Comparison of ENCODE assay signal across 51 mouse cellular contexts in genomic region chr9:38591056-38591455, GRCm38 (mm10). TPM values are rescaled to one million over a fixed set of nuclear protein-coding genes. Genes with fewer than 3 reads are reported as not detected.
"Had no signal": no experiment of that assay in that cellular context is flagged by ENCODE, and none has a peak within 500 bp of the region (broad histone marks: within the 10 kb centered on the region; RNA-seq: fewer than 3 reads in every experiment).

No protein-coding gene starts in this region.

- DNase-seq: heart, postnatal 10 days; heart, postnatal 14 days; heart, postnatal 36 days; heart, postnatal 4 days; kidney, adult 11 months; kidney, adult 18-20 months; kidney, adult 2 months; kidney, adult 8-10 months; kidney, adult 9 months; kidney, postnatal 10 days; kidney, postnatal 14 days; kidney, postnatal 25 days; kidney, postnatal 36 days; kidney, postnatal 4 days; layer of hippocampus, adult 9-11 months; layer of hippocampus, postnatal 36 days had no signal

- H3K36me3 ChIP-seq: heart, embryonic 12.5 days; heart, embryonic 13.5 days; heart, embryonic 15.5 days; hindbrain, embryonic 10.5 days; hindbrain, embryonic 12.5 days; hindbrain, embryonic 13.5 days; hindbrain, embryonic 15.5 days; intestine, embryonic 15.5 days; kidney, embryonic 15.5 days had no signal

- ATAC-seq: hindbrain, embryonic 16.5 days; inflammation-experienced regulatory T-cells, adult 6 months; intestine, embryonic 15.5 days; intestine, embryonic 16.5 days; intestine, postnatal 0 days had no signal

- H3K27me3 ChIP-seq: heart, embryonic 12.5 days; heart, embryonic 13.5 days; heart, embryonic 15.5 days; hindbrain, embryonic 12.5 days; hindbrain, embryonic 13.5 days; hindbrain, embryonic 15.5 days; intestine, embryonic 15.5 days; kidney, embryonic 15.5 days had no signal

- H3K4me3 ChIP-seq: heart, embryonic 12.5 days; heart, embryonic 13.5 days; heart, embryonic 15.5 days; hindbrain, embryonic 10.5 days; hindbrain, embryonic 12.5 days; hindbrain, embryonic 13.5 days; hindbrain, embryonic 15.5 days; intestine, embryonic 15.5 days; kidney, embryonic 15.5 days; layer of hippocampus, adult 2 months; left cerebral cortex, adult 2 months had no signal

- H3K4me2 ChIP-seq: heart, embryonic 11.5 days; heart, embryonic 12.5 days; heart, embryonic 13.5 days; heart, embryonic 15.5 days; hindbrain, embryonic 12.5 days; hindbrain, embryonic 13.5 days; hindbrain, embryonic 14.5 days; hindbrain, embryonic 15.5 days; intestine, embryonic 15.5 days; kidney, embryonic 15.5 days had no signal

- H3K9me3 ChIP-seq: heart, embryonic 12.5 days; heart, embryonic 13.5 days; heart, embryonic 15.5 days; hindbrain, embryonic 12.5 days; hindbrain, embryonic 13.5 days; hindbrain, embryonic 15.5 days; intestine, embryonic 15.5 days; kidney, embryonic 15.5 days had no signal

- H3K27ac ChIP-seq: heart, embryonic 13.5 days; heart, embryonic 15.5 days; hindbrain, embryonic 10.5 days; hindbrain, embryonic 12.5 days; hindbrain, embryonic 13.5 days; hindbrain, embryonic 14.5 days; hindbrain, embryonic 15.5 days; intestine, embryonic 15.5 days; kidney, embryonic 15.5 days; kidney, postnatal 0 days; layer of hippocampus, adult 2 months; left cerebral cortex, adult 2 months had no signal

- H3K9ac ChIP-seq: heart, embryonic 12.5 days; heart, embryonic 13.5 days; heart, embryonic 15.5 days; hindbrain, embryonic 12.5 days; hindbrain, embryonic 13.5 days; hindbrain, embryonic 14.5 days; hindbrain, embryonic 15.5 days; intestine, embryonic 15.5 days; kidney, embryonic 15.5 days had no signal

- H3K4me1 ChIP-seq: heart, embryonic 12.5 days; heart, embryonic 13.5 days; heart, embryonic 15.5 days; hindbrain, embryonic 10.5 days; hindbrain, embryonic 12.5 days; hindbrain, embryonic 13.5 days; hindbrain, embryonic 15.5 days; intestine, embryonic 15.5 days; kidney, embryonic 15.5 days had no signal

RNA-seq across cellular contexts. Expression of gene Olfr913, which starts 1.5 kb away (rescaled TPM):
- total RNA-seq: heart, postnatal 10 days; heart, postnatal 14 days; heart, postnatal 25 days; heart, postnatal 36 days; heart, postnatal 4 days; hematopoietic stem cell, adult 5-6 weeks; layer of hippocampus, adult 18-20 months; layer of hippocampus, adult 2 months; layer of hippocampus, adult 8-10 months; layer of hippocampus, postnatal 10 days; layer of hippocampus, postnatal 14 days; layer of hippocampus, postnatal 25 days; layer of hippocampus, postnatal 36 days; left cerebral cortex, adult 18-20 months; left cerebral cortex, adult 2 months; left cerebral cortex, adult 8-10 months had no signal
- polyA plus RNA-seq: heart, embryonic 11.5 days; heart, embryonic 12.5 days; heart, embryonic 13.5 days; heart, embryonic 14.5 days; heart, embryonic 15.5 days; heart, embryonic 16.5 days; heart, postnatal 0 days; hindbrain, embryonic 10.5 days; hindbrain, embryonic 11.5 days; hindbrain, embryonic 12.5 days; hindbrain, embryonic 13.5 days; hindbrain, embryonic 14.5 days; hindbrain, embryonic 15.5 days; hindbrain, embryonic 16.5 days; inflammation-experienced regulatory T-cells, adult 6 months; intestine, embryonic 14.5 days; intestine, embryonic 15.5 days; intestine, embryonic 16.5 days; intestine, postnatal 0 days; kidney, adult 2 months; kidney, embryonic 14.5 days; kidney, embryonic 15.5 days; kidney, embryonic 16.5 days; kidney, postnatal 0 days; large intestine, adult 2 months had no signal

RNA-seq across cellular contexts. Expression of gene Olfr912, which starts 11.1 kb away (rescaled TPM):
- total RNA-seq: heart, postnatal 10 days; heart, postnatal 14 days; heart, postnatal 25 days; heart, postnatal 36 days; heart, postnatal 4 days; hematopoietic stem cell, adult 5-6 weeks; layer of hippocampus, adult 18-20 months; layer of hippocampus, adult 2 months; layer of hippocampus, adult 8-10 months; layer of hippocampus, postnatal 10 days; layer of hippocampus, postnatal 14 days; layer of hippocampus, postnatal 25 days; layer of hippocampus, postnatal 36 days; left cerebral cortex, adult 18-20 months; left cerebral cortex, adult 2 months; left cerebral cortex, adult 8-10 months had no signal
- polyA plus RNA-seq: heart, embryonic 11.5 days; heart, embryonic 12.5 days; heart, embryonic 13.5 days; heart, embryonic 14.5 days; heart, embryonic 15.5 days; heart, embryonic 16.5 days; heart, postnatal 0 days; hindbrain, embryonic 10.5 days; hindbrain, embryonic 11.5 days; hindbrain, embryonic 12.5 days; hindbrain, embryonic 13.5 days; hindbrain, embryonic 14.5 days; hindbrain, embryonic 15.5 days; hindbrain, embryonic 16.5 days; intestine, embryonic 14.5 days; intestine, embryonic 15.5 days; intestine, embryonic 16.5 days; intestine, postnatal 0 days; kidney, adult 2 months; kidney, embryonic 14.5 days; kidney, embryonic 15.5 days; kidney, embryonic 16.5 days; kidney, postnatal 0 days; large intestine, adult 2 months had no signal

RNA-seq across cellular contexts. Expression of gene Olfr914, which starts 13.8 kb away (rescaled TPM):
- total RNA-seq: heart, postnatal 10 days; heart, postnatal 14 days; heart, postnatal 25 days; heart, postnatal 36 days; heart, postnatal 4 days; hematopoietic stem cell, adult 5-6 weeks; layer of hippocampus, adult 18-20 months; layer of hippocampus, adult 2 months; layer of hippocampus, adult 8-10 months; layer of hippocampus, postnatal 10 days; layer of hippocampus, postnatal 14 days; layer of hippocampus, postnatal 25 days; layer of hippocampus, postnatal 36 days; left cerebral cortex, adult 18-20 months; left cerebral cortex, adult 2 months; left cerebral cortex, adult 8-10 months had no signal
- polyA plus RNA-seq: heart, embryonic 11.5 days; heart, embryonic 12.5 days; heart, embryonic 13.5 days; heart, embryonic 14.5 days; heart, embryonic 15.5 days; heart, embryonic 16.5 days; heart, postnatal 0 days; hindbrain, embryonic 10.5 days; hindbrain, embryonic 11.5 days; hindbrain, embryonic 12.5 days; hindbrain, embryonic 13.5 days; hindbrain, embryonic 14.5 days; hindbrain, embryonic 15.5 days; hindbrain, embryonic 16.5 days; inflammation-experienced regulatory T-cells, adult 6 months; intestine, embryonic 14.5 days; intestine, embryonic 15.5 days; intestine, embryonic 16.5 days; intestine, postnatal 0 days; kidney, adult 2 months; kidney, embryonic 14.5 days; kidney, embryonic 15.5 days; kidney, embryonic 16.5 days; kidney, postnatal 0 days; large intestine, adult 2 months had no signal

RNA-seq across cellular contexts. Expression of gene Olfr910, which starts 53.4 kb away (rescaled TPM):
- total RNA-seq: heart, postnatal 10 days; heart, postnatal 14 days; heart, postnatal 25 days; heart, postnatal 36 days; heart, postnatal 4 days; hematopoietic stem cell, adult 5-6 weeks; layer of hippocampus, adult 18-20 months; layer of hippocampus, adult 2 months; layer of hippocampus, adult 8-10 months; layer of hippocampus, postnatal 10 days; layer of hippocampus, postnatal 14 days; layer of hippocampus, postnatal 25 days; layer of hippocampus, postnatal 36 days; left cerebral cortex, adult 18-20 months; left cerebral cortex, adult 2 months; left cerebral cortex, adult 8-10 months had no signal
- polyA plus RNA-seq: heart, embryonic 11.5 days; heart, embryonic 12.5 days; heart, embryonic 13.5 days; heart, embryonic 14.5 days; heart, embryonic 15.5 days; heart, embryonic 16.5 days; heart, postnatal 0 days; hindbrain, embryonic 10.5 days; hindbrain, embryonic 11.5 days; hindbrain, embryonic 12.5 days; hindbrain, embryonic 13.5 days; hindbrain, embryonic 14.5 days; hindbrain, embryonic 15.5 days; hindbrain, embryonic 16.5 days; inflammation-experienced regulatory T-cells, adult 6 months; intestine, embryonic 14.5 days; intestine, embryonic 15.5 days; intestine, embryonic 16.5 days; intestine, postnatal 0 days; kidney, adult 2 months; kidney, embryonic 14.5 days; kidney, embryonic 15.5 days; kidney, embryonic 16.5 days; kidney, postnatal 0 days; large intestine, adult 2 months had no signal
